Mouse (Mus musculus) hindbrain, embryonic 11.5 days (tissue): ENCODE measurements at regions not wholly inside any gene's neighbourhood (a gene's known extent, or its start where the extent isn't known, plus 50 kb on each side); places are given as distances from the start of the nearest gene placed in this dataset.

Source experiments
- ATAC-seq: fragments of 200-750 bp; cut with Nextera tagmentation; 2 replicates; pipeline ENCODE4 v1.8.0; 2017; ENCODE audit warnings: mild to moderate bottlenecking, moderate TSS enrichment, moderate library complexity; ENCODE audit not compliant: low FRiP score
- DNase-seq: peaks from one replicate; pipeline ENCODE4 v3.0.0-alpha.2; 2015; ENCODE audit warnings: low spot score
- H3K27ac ChIP-seq: fragments of 300-500 bp; sonication (generic); 2 replicates; pipeline ENCODE4 v1.5.1; 2014; ENCODE audit warnings: mild to moderate bottlenecking, low read depth, low read length
- H3K27me3 ChIP-seq: fragments of 300-500 bp; sonication (generic); 2 replicates; pipeline ENCODE4 v1.6.1; 2014; ENCODE audit warnings: mild to moderate bottlenecking, low read length, moderate library complexity, mixed read lengths; ENCODE audit not compliant: control insufficient read depth, insufficient read depth
- H3K36me3 ChIP-seq: fragments of 300-500 bp; sonication (generic); 2 replicates; pipeline ENCODE4 v1.6.1; 2014; ENCODE audit warnings: mild to moderate bottlenecking, low read length, moderate library complexity, mixed read lengths; ENCODE audit not compliant: control insufficient read depth, insufficient read depth
- H3K4me1 ChIP-seq: fragments of 300-500 bp; sonication (generic); replicated peaks from 2 replicates; pipeline ENCODE4 v1.6.1; 2014; ENCODE audit warnings: low read length, mixed read lengths; ENCODE audit not compliant: control insufficient read depth, insufficient read depth
- H3K4me2 ChIP-seq: fragments of 300-500 bp; sonication (generic); replicated peaks from 2 replicates; pipeline ENCODE4 v1.6.1; 2014; ENCODE audit warnings: mild to moderate bottlenecking, low read depth, low read length
- H3K4me3 ChIP-seq: fragments of 300-500 bp; sonication (generic); 2 replicates; pipeline ENCODE4 v1.5.1; 2014; ENCODE audit warnings: low read depth, low read length
- H3K9ac ChIP-seq: fragments of 300-500 bp; sonication (generic); 2 replicates; pipeline ENCODE4 v1.6.1; 2014; ENCODE audit warnings: low read depth, low read length
- H3K9me3 ChIP-seq: fragments of 300-500 bp; sonication (generic); 2 replicates; pipeline ENCODE4 v1.6.1; 2016; ENCODE audit warnings: low read length; ENCODE audit not compliant: control insufficient read depth
- WGBS: fragments of 180-500 bp; shearing (Covaris S2); extraction: QIAGEN DNeasy Blood & Tissue Kit; methylation state at CpG from one replicate; pipeline ENCODE4 v1.1.7; 2014; 5-methylcytosine and 5-hydroxymethylcytosine counted together

DNA sequence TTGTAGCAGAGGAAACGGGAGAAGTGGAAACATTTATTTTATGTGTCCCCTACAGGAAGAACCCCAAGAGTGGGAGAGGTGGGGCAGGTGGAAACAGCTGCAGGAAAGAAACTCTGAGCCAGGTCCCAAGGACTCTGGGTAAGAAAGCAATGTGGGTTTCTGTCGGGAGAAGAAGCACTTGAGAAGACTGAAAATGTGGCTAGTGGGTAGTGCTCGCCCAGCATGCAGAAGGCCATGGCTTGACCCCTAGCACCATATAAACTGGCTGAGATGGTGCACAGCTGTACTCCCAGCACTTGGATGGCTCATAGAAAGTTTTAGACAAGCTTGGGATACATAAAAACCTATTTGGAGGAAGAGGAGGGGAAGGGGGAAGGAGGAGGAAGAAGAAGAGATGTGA lies 71.9 kb upstream of the Jade1 start:
- Histone ChIP-seq H3K9me3 (no peaks in the 10 kb centered on the region), H3K4me2 (no peak overlapping the region), H3K27me3 (no peaks in the 10 kb centered on the region), H3K36me3 (no peaks in the 10 kb centered on the region), H3K27ac (no peak overlapping the region), H3K4me3 (no peak overlapping the region), H3K9ac (no peak overlapping the region), H3K4me1 (no peaks in the 10 kb centered on the region)
- WGBS = 78% methylated on average over 3 of the region's 3 CpGs
- DNase-seq (no peak), ATAC-seq (no peak)

DNA sequence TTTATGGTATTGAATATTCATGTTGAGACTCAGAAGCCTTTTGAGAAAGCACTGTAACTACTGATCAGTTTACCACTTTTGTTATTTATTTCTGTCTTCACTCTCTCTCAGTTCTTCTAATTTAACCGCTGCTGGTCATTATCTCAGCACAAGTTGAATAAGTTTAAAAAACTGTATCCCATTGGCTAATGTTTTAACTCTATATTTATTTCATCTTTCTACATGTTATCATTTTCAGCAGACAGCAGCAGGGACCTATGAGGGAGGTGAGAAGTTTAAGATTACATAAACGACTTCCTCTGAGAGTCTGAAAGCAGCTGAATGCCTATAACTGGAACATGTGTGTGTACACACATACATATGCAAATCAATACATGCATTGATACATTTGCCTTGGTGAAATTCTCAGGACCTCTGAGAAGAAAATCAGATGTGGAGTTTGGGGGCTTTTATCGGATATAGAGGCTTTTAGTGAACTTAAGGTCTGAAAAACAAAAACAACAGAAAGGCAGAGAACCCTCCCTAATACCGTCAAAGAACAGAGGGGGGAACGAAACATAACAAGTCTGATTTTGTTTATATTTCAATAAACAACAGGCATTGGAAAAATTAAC lies 72.5 kb upstream of the Jade1 start:
- H3K4me3 ChIP-seq = no peak overlapping the region
- ATAC-seq = no peak
- H3K27me3 ChIP-seq = no peaks in the 10 kb centered on the region
- H3K4me1 ChIP-seq = no peaks in the 10 kb centered on the region
- H3K27ac ChIP-seq = no peak overlapping the region
- no peaks in the 10 kb centered on the region for H3K9me3 ChIP-seq
- 78% methylated on average over 5 of the region's 5 CpGs for WGBS
- DNase-seq = no peak
- no peak overlapping the region for H3K9ac ChIP-seq
- H3K4me2 ChIP-seq = no peak overlapping the region
- no peaks in the 10 kb centered on the region for H3K36me3 ChIP-seq

DNA sequence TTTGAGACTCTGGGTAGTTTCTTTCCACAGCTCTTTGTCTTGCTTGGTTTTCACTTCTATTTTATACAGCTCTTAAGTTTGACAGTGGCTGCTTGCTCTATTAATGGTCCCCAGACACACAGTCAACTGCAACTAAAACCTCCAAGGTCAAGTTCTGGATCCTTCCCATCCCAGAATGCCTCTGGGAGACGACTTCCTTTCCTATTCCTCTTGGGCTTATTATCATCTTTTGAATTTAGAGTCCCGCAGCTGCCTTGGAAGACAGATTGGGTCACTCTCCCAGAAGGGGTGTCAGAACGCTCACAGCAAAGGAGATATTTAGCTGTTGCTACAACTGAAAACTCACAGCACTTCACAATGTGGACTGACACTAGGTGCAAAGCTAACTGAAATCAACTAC lies 75.3 kb upstream of the Jade1 start:
- no peak overlapping the region for H3K4me3 ChIP-seq
- H3K9ac ChIP-seq = no peak overlapping the region
- no peak for DNase-seq
- no peaks in the 10 kb centered on the region for H3K36me3 ChIP-seq
- H3K4me2 ChIP-seq = no peak overlapping the region
- 89% methylated on average over 3 of the region's 3 CpGs for WGBS
- no peak for ATAC-seq
- no peaks in the 10 kb centered on the region for H3K27me3 ChIP-seq
- no peaks in the 10 kb centered on the region for H3K9me3 ChIP-seq
- no peak overlapping the region for H3K27ac ChIP-seq
- no peaks in the 10 kb centered on the region for H3K4me1 ChIP-seq

DNA sequence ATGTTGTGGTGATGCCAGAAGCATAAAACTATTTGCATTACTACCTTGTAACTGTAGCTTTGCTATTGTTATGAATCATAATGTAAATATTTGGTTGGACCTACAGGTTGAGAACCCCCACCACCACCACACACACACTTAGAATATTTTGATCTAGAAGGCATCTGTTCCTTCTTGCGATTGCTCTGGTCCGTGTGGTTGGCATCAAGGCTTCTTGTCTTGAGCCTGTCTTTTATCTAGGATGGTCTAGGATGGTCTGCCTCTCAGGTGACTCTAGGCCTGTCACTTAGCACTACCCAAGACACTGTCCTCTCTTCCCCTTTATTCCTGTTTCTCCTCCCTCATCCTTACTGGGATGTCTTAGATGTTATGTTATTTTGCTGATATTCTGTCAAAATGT lies 76.6 kb upstream of the Jade1 start:
- no peak for DNase-seq
- no peak overlapping the region for H3K4me2 ChIP-seq
- no peak overlapping the region for H3K9ac ChIP-seq
- ATAC-seq = no peak
- WGBS = 100% methylated on average over 2 of the region's 2 CpGs
- H3K27ac ChIP-seq = no peak overlapping the region
- no peaks in the 10 kb centered on the region for H3K27me3 ChIP-seq
- no peaks in the 10 kb centered on the region for H3K4me1 ChIP-seq
- H3K4me3 ChIP-seq = no peak overlapping the region
- no peaks in the 10 kb centered on the region for H3K36me3 ChIP-seq
- H3K9me3 ChIP-seq = no peaks in the 10 kb centered on the region

DNA sequence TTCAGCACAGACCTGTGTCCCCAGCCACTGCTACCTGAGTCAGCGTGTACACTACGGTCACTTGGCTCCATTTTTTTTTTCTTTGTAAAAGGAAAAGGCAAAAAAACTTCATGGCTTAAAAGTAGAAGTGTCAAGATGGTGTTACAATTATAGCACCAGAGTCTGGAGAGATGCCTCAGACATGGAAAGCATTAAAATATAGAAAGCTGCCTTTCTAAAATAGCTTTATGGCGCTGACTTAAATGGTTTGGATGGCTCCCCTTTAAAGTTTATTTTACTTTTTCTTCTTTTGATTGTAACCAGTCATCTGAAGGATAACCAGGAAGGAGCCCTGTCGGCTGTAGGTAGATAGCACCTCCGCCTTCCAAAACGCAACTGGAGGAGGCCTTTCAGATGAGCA lies 79.0 kb upstream of the Jade1 start:
- DNase-seq (no peak), ATAC-seq (no peak)
- whole genome bisulfite sequencing = 94% methylated on average over 6 of the region's 6 CpGs
- Histone ChIP-seq H3K9ac (no peak overlapping the region), H3K9me3 (no peaks in the 10 kb centered on the region), H3K4me3 (no peak overlapping the region), H3K27me3 (no peaks in the 10 kb centered on the region), H3K27ac (no peak overlapping the region), H3K4me2 (no peak overlapping the region), H3K36me3 (no peaks in the 10 kb centered on the region), H3K4me1 (no peaks in the 10 kb centered on the region)

DNA sequence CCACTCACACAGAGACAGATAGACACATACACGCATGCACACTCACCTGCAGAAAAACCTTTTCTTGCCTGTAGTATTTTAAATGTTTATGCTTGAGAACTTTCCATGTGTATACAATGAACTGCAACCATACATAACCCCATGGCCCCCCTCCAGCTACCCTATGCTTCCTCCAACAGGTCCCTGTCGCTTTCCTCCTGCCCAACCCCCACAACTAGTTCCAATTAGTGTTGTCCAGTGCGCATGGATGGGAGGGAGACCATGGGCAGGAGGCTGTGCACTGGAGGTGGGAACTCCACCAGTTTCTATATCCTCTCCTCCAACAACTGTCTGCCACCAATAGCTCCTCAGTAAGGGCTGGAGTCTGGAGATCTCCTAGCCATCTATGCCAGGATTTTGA lies 82.9 kb upstream of the Jade1 start:
- Histone ChIP-seq H3K36me3 (no peaks in the 10 kb centered on the region), H3K9me3 (no peaks in the 10 kb centered on the region), H3K9ac (no peak overlapping the region), H3K27me3 (no peaks in the 10 kb centered on the region), H3K27ac (no peak overlapping the region), H3K4me1 (no peaks in the 10 kb centered on the region), H3K4me3 (no peak overlapping the region), H3K4me2 (no peak overlapping the region)
- ATAC-seq (no peak), DNase-seq (no peak)
- WGBS = 90% methylated on average over 3 of the region's 3 CpGs

DNA sequence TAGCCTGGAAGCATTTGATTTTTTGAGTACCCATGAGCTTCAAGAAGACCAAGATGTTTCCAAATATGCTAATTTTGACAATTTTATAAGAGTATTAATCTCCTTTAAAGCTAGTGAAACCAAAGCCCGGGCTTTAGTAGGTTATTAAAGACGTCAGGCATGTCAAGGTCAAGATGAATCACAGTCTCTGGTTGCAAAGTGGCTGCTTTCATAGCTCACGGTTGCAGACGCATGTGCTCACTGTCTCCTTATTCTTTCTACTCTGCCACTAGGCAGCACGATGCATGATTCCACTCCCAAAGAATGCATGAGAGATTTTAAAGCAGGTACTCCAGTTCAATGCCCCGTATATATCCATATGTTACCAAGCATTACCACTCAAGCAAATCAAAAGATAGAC lies 86.4 kb upstream of the Jade1 start:
- 83% methylated on average over 6 of the region's 6 CpGs for WGBS
- H3K27ac ChIP-seq = no peak overlapping the region
- H3K36me3 ChIP-seq = no peaks in the 10 kb centered on the region
- no peak overlapping the region for H3K9ac ChIP-seq
- no peaks in the 10 kb centered on the region for H3K9me3 ChIP-seq
- no peaks in the 10 kb centered on the region for H3K4me1 ChIP-seq
- H3K4me2 ChIP-seq = no peak overlapping the region
- no peak overlapping the region for H3K4me3 ChIP-seq
- DNase-seq = no peak
- no peak for ATAC-seq
- no peaks in the 10 kb centered on the region for H3K27me3 ChIP-seq

DNA sequence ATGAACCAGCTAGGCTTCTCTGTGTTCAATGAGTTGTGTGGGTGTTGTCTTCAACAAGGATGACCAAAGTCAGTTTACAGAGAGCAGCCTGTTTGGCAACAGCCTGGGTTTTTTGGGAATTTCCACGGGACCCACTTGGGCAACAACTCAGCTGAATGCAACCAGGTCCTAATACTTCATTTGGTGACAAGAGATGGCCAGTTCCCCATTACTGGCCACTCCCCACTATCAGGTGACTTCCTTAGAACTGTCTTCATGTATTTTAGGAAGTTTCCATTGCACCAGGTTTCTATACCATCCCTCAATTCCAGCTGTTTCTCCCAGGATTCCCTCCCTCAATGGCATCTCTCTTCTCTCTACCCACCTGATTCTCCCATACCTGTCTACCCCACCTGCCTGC lies 87.7 kb upstream of the Jade1 start:
- no peak for ATAC-seq
- H3K36me3 ChIP-seq = no peaks in the 10 kb centered on the region
- no peak overlapping the region for H3K27ac ChIP-seq
- DNase-seq = no peak
- no peaks in the 10 kb centered on the region for H3K9me3 ChIP-seq
- WGBS = 81% methylated on average over 1 of the region's 1 CpGs
- no peak overlapping the region for H3K4me2 ChIP-seq
- H3K4me1 ChIP-seq = no peaks in the 10 kb centered on the region
- H3K27me3 ChIP-seq = no peaks in the 10 kb centered on the region
- H3K4me3 ChIP-seq = no peak overlapping the region
- no peak overlapping the region for H3K9ac ChIP-seq

DNA sequence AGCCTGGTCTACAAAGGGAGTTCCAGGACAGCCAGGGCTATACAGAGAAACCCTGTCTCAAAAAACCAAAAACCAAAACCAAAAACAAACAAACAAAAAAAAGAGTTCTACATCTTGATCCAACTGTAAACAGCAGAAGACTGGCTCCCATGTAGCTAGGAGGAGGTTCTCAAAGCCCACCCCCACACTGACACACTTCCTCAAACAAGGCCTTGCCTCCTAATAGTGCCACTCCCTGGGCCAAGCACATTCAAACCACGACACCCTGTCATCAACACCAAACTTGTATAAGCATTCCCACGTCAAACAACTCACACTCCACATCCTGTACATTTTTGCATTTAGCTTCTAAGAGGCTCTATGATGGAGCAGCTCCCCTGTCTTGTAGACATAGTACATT lies 89.6 kb upstream of the Jade1 start:
- WGBS = 75% methylated on average over 2 of the region's 2 CpGs
- H3K27ac ChIP-seq = no peak overlapping the region
- DNase-seq (no peak), ATAC-seq (no peak)
- H3K4me1 ChIP-seq = no peaks in the 10 kb centered on the region
- no peaks in the 10 kb centered on the region for H3K27me3 ChIP-seq
- H3K9ac ChIP-seq = no peak overlapping the region
- no peak overlapping the region for H3K4me2 ChIP-seq
- no peaks in the 10 kb centered on the region for H3K9me3 ChIP-seq
- H3K36me3 ChIP-seq = no peaks in the 10 kb centered on the region
- H3K4me3 ChIP-seq = no peak overlapping the region
